Mouse (Mus musculus): ENCODE data around the gene Lrp8. TPM values are rescaled to one million over a fixed set of nuclear protein-coding genes. Genes with fewer than 3 reads are reported as not detected.
A peak's percentile ranks its signal among the peaks of the same experiment; 100 is the strongest.

Gene Lrp8
- total and polyA plus RNA-seq, 3 experiments, result 25.2 to 33.2 TPM; not detected in 1

GRCm38 (mm10) chr4:107844971-107845370 is 42.9 kb downstream of the Lrp8 start:
- Histone ChIP-seq H3K79me2 (ENCODE audit: control insufficient read depth, insufficient read depth, low read length, poor library complexity) (no peaks in the 10 kb centered on the region), H3K4me1 (ENCODE audit: control insufficient read depth in 1 of 2, insufficient read depth in 2 of 2, low read length in 2 of 2) (no peaks in the 10 kb centered on the region), H3K9me3 (replicated peaks; ENCODE audit: insufficient read depth, low read length) (no peaks in the 10 kb centered on the region), H3K36me3 (ENCODE audit: control insufficient read depth in 1 of 2, insufficient read depth in 2 of 2, low read length in 2 of 2) (no peaks in the 10 kb centered on the region; a peak in 2 of 4 replicates), H3K9ac (ENCODE audit: control insufficient read depth, low read depth, low read length, poor library complexity, severe bottlenecking) (no peak overlapping the region), H3K27ac (ENCODE audit: control insufficient read depth, low read depth, low read length) (no peak overlapping the region), H3K4me3 (ENCODE audit: control insufficient read depth in 1 of 2, insufficient read depth in 1 of 2, low read depth in 2 of 2, low read length in 2 of 2) (no peak overlapping the region), H3K27me3 (ENCODE audit: control insufficient read depth in 1 of 2, insufficient read depth in 2 of 2, low read length in 2 of 2) (no peaks in the 10 kb centered on the region)
- no peak for TF ChIP-seq USF2 (IDR thresholded peaks at IDR 0.05; ENCODE audit: borderline replicate concordance in 1 of 2, insufficient read depth in 1 of 2, low read depth in 1 of 2, low read length in 2 of 2)
- TF ChIP-seq UBTF (IDR thresholded peaks at IDR 0.05; ENCODE audit: borderline replicate concordance, insufficient read depth, low read depth, low read length), result no peak
- peak; percentile 90 for TF ChIP-seq SMC3 (IDR thresholded peaks at IDR 0.05; ENCODE audit: low read depth, low read length)
- no peak for TF ChIP-seq GATA1 (IDR thresholded peaks at IDR 0.05; ENCODE audit: low read depth, low read length)
- no peak for TF ChIP-seq RCOR1 (IDR thresholded peaks at IDR 0.05; ENCODE audit: low read depth, low read length)
- no peak for TF ChIP-seq JUND (IDR thresholded peaks at IDR 0.05; ENCODE audit: low read depth, low read length)
- TF ChIP-seq E2F4 (IDR thresholded peaks at IDR 0.05; ENCODE audit: borderline replicate concordance, low read depth, low read length), result no peak
- no peak for TF ChIP-seq NRF1 (IDR thresholded peaks at IDR 0.05; ENCODE audit: insufficient read depth, low read depth, low read length, poor library complexity, severe bottlenecking)
- TF ChIP-seq TBP (IDR thresholded peaks at IDR 0.05; ENCODE audit: low read depth, low read length), result no peak
- no peak for TF ChIP-seq USF1 (IDR thresholded peaks at IDR 0.05; ENCODE audit: low read depth, low read length)
- no peak for TF ChIP-seq ZKSCAN1 (IDR thresholded peaks at IDR 0.05; ENCODE audit: low read depth, low read length)
- no peak for TF ChIP-seq TCF12 (IDR thresholded peaks at IDR 0.05; ENCODE audit: low read depth, low read length)
- TF ChIP-seq POLR2AphosphoS2 (IDR thresholded peaks at IDR 0.05; ENCODE audit: low read length), result no peak
- TF ChIP-seq POLR2A (IDR thresholded peaks at IDR 0.05; ENCODE audit: control insufficient read depth in 1 of 2, insufficient read depth in 1 of 2, low read depth in 1 of 2, low read length in 2 of 2, poor library complexity in 1 of 2), result no peak
- no peak for TF ChIP-seq MAFK (IDR thresholded peaks at IDR 0.05; ENCODE audit: borderline replicate concordance, low read depth, low read length)
- peak; percentile 90 for TF ChIP-seq RAD21 (IDR thresholded peaks at IDR 0.05; ENCODE audit: low read depth, low read length)
- no peak for TF ChIP-seq GABPA (IDR thresholded peaks at IDR 0.05; ENCODE audit: low read depth, low read length)
- no peak for TF ChIP-seq MXI1 (IDR thresholded peaks at IDR 0.05; ENCODE audit: low read depth, low read length)
- TF ChIP-seq KAT2A (conservative IDR thresholded peaks at IDR 0.05; ENCODE audit: low read depth, low read length), result no peak
- TF ChIP-seq CTCF (IDR thresholded peaks at IDR 0.05 in 2 of 3, conservative IDR thresholded peaks at IDR 0.05 in 1 of 3; ENCODE audit: control insufficient read depth in 1 of 3, insufficient read depth in 1 of 3, low read depth in 2 of 3, low read length in 3 of 3, poor library complexity in 1 of 3, severe bottlenecking in 1 of 3), result peak; percentile 80 to 94 (median 91)
- TF ChIP-seq ZC3H11A (IDR thresholded peaks at IDR 0.05; ENCODE audit: low read depth, low read length), result peak; percentile 83
- no peak for TF ChIP-seq HCFC1 (IDR thresholded peaks at IDR 0.05; ENCODE audit: low read depth, low read length)
- DNase-seq (ENCODE audit: low read depth, low spot score), result peak; percentile 65
